Mouse (Mus musculus): ENCODE results near the gene Irgq.
"Not testable (repeated sequence)": the region's sequence is repeated elsewhere in the genome, so short reads cannot be mapped to it uniquely, and the experiment has no call there.

- not testable (repeated sequence) for TF ChIP-seq HCFC1 (IDR thresholded peaks at IDR 0.05; ENCODE audit: borderline replicate concordance, insufficient read depth, low read length); CHD2 (IDR thresholded peaks at IDR 0.05; ENCODE audit: low read depth, low read length); MAFK (IDR thresholded peaks at IDR 0.05; ENCODE audit: insufficient read depth, low read depth, low read length); ZNF384 (IDR thresholded peaks at IDR 0.05; ENCODE audit: low read depth, low read length); ZC3H11A (IDR thresholded peaks at IDR 0.05; ENCODE audit: borderline replicate concordance, low read depth, low read length)
Observed at GRCm38 (mm10) chr7:24520054-24520453, 10.4 kb upstream of the Irgq start.

Measured in ES-E14 (cell line).